Mouse (Mus musculus): Measurements from ENCODE around the gene Rab43. TPM values are rescaled to one million over a fixed set of nuclear protein-coding genes. Genes with fewer than 3 reads are reported as not detected.

Rab43 gene
- polyA plus RNA-seq, 1 experiment, result 19.4 TPM

DNA sequence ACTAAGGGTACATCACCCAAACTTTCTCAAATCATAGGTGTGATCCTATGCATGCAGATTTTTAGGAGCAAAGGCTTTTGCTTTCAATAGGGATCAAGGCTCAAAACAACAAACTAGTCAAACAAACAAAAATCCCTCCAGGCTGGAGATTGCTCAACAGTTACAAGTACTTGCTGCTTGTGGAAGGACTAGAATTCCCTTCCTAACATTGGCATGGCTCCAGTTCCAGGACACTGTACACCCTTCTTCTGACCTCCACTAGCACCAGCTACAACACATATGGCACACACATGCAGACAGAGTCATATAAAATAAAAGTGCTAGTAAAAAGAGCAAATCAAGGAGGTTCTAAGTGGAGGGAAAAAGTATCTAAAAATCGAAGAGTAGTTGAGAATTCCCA, 34.8 kb upstream of the Rab43 start:
- 66% methylated on average over 1 of the region's 1 CpGs for WGBS
- no peak for TF ChIP-seq CTCF (IDR thresholded peaks at IDR 0.05; ENCODE audit: borderline replicate concordance, insufficient read depth, low read depth, low read length)
- no peak for TF ChIP-seq POLR2A (IDR thresholded peaks at IDR 0.05; ENCODE audit: borderline replicate concordance, insufficient read depth, low read length)
- no peaks in the 10 kb centered on the region for H3K27me3 ChIP-seq (ENCODE audit: control insufficient read depth, insufficient read depth, low read length)
- H3K4me1 ChIP-seq (ENCODE audit: control insufficient read depth, insufficient read depth, low read length), result peaks cover 17% of the 10 kb centered on the region; the same call in 1 of the 2 replicates
- H3K27ac ChIP-seq (ENCODE audit: insufficient read depth, low read length), result no peak overlapping the region
- H3K4me3 ChIP-seq (replicated peaks; ENCODE audit: insufficient read depth, low read depth, low read length), result no peak overlapping the region
- DNase-seq, result peak in 1 of 2 experiments; percentile 24

DNA sequence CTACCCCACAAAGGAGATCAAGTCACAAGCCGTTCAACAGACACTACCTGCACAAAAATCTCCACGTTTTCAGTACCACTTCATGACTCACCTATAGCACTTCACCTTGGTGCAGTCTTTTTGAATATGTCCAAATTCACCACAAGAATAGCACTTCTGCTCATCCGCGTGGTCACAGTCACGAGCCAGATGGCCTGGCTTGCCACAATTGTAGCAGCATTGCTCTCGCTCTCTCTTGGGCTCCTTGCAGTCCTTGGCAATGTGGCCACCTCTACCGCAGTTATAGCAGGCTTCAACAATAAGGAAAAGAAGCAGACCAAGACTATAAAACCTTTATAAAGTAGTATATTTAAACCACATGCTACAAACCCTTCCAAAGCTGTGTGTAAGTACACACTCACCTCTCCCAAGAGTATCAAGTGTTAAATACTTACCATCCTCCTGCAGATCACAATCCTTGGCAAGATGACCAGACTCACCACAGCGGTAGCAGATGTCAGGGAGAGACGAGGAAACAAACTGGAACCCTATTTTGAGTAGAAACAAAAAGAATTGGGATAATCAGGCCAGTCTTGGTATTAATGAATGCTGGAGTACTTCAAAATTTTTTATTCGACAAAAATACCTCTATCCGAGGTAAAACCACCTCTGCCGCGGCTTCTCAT, 33.2 kb upstream of the Rab43 start:
- Histone ChIP-seq H3K27me3 (ENCODE audit: control insufficient read depth, insufficient read depth, low read length) (no peaks in the 10 kb centered on the region), H3K27ac (ENCODE audit: insufficient read depth, low read length) (0 out of 2 replicates have a peak overlapping the region, but pooled peaks have one; percentile 15), H3K4me1 (ENCODE audit: control insufficient read depth, insufficient read depth, low read length) (peaks cover 17% of the 10 kb centered on the region; the same call in 1 of the 2 replicates), H3K4me3 (replicated peaks; ENCODE audit: insufficient read depth, low read depth, low read length) (peak overlapping the region; percentile 34)
- peak; percentile 71 to 81 for DNase-seq
- WGBS, result 25% methylated on average over 13 of the region's 13 CpGs
- no peak for TF ChIP-seq CTCF (IDR thresholded peaks at IDR 0.05; ENCODE audit: borderline replicate concordance, insufficient read depth, low read depth, low read length)
- no peak for TF ChIP-seq POLR2A (IDR thresholded peaks at IDR 0.05; ENCODE audit: borderline replicate concordance, insufficient read depth, low read length)

DNA sequence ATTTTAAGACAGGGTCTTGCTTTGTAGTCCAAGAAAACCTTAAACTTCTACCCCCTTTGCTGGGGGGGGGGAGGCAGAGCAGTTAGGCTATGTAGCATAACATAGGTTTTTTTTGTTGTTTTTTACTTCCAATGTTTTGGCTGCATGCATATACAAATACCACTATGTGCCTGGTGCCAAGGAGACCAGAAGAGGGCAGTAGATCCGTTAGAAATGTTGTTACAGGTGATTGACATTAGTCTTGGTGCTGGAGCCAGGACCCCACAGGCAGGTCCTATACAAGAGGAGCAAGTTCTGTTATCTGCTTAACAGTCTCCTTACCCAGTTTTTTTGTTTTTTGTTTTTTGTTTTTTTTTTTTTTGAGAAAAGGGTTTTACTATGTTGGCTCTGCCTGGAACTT, 30.3 kb upstream of the Rab43 start:
- TF ChIP-seq CTCF (IDR thresholded peaks at IDR 0.05; ENCODE audit: borderline replicate concordance, insufficient read depth, low read depth, low read length) (no peak), POLR2A (IDR thresholded peaks at IDR 0.05; ENCODE audit: borderline replicate concordance, insufficient read depth, low read length) (no peak)
- DNase-seq, result no peak
- 3% methylated on average over 1 of the region's 1 CpGs for WGBS

DNA sequence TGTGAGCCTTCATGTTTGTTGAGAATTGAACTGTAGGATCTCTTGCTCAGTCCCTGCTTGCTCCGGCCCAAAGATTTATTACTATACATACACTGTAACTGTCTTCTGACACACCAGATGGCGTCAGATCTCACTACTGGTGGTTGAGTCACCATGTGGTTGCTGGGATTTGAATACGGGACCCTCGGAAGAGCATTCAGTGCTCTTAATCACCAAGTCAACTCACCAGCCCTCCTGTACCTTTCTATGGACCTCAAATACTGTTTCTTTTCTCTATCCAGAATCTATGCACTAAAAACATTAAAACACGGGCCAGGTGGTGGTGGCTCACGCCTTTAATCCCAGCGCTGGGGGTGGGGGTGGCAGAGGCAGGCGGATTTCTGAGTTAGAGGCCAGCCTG, 29.7 kb upstream of the Rab43 start:
- Histone ChIP-seq H3K27me3 (ENCODE audit: control insufficient read depth, insufficient read depth, low read length) (no peaks in the 10 kb centered on the region), H3K4me3 (replicated peaks; ENCODE audit: insufficient read depth, low read depth, low read length) (no peak overlapping the region), H3K4me1 (ENCODE audit: control insufficient read depth, insufficient read depth, low read length) (peaks cover 8% of the 10 kb centered on the region; the same call in 1 of the 2 replicates), H3K27ac (ENCODE audit: insufficient read depth, low read length) (no peak overlapping the region)
- TF ChIP-seq CTCF (IDR thresholded peaks at IDR 0.05; ENCODE audit: borderline replicate concordance, insufficient read depth, low read depth, low read length) (no peak), POLR2A (IDR thresholded peaks at IDR 0.05; ENCODE audit: borderline replicate concordance, insufficient read depth, low read length) (no peak)
- no peak for DNase-seq
- whole genome bisulfite sequencing, result 73% methylated on average over 8 of the region's 8 CpGs

More for the DNA sequence above, 30.3 kb upstream of the Rab43 start:
- Histone ChIP-seq H3K27me3 (ENCODE audit: control insufficient read depth, insufficient read depth, low read length) (no peaks in the 10 kb centered on the region), H3K4me3 (replicated peaks; ENCODE audit: insufficient read depth, low read depth, low read length) (no peak overlapping the region), H3K4me1 (ENCODE audit: control insufficient read depth, insufficient read depth, low read length) (peaks cover 13% of the 10 kb centered on the region; the same call in 1 of the 2 replicates), H3K27ac (ENCODE audit: insufficient read depth, low read length) (no peak overlapping the region)

DNA sequence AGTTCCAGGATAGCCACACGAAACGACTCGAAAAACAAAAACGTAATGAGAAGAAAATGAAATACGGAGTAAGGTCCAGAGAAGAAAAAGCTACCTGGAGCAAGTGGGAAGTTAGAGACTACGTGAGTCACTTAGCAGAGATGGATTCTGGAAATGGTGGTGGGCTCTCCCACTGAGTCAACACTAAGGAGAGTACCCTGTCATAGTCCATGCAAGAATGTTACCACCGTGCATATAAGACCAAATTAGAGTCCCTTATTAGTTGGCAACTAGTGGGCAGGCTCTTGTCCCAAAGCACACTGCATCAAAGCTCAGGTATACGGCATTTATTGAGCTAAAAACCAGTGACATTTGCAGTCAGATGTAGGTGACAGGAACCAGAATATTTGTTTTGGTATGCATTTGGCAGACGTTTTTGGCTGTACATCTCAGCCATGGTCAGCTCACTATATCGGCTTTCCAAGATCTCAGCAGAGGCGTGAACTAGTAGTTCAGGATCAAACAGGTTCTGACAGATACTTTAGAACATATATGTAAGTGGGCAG, 27.9 kb upstream of the Rab43 start:
- no peak for DNase-seq
- TF ChIP-seq POLR2A (IDR thresholded peaks at IDR 0.05; ENCODE audit: borderline replicate concordance, insufficient read depth, low read length) (no peak), CTCF (IDR thresholded peaks at IDR 0.05; ENCODE audit: borderline replicate concordance, insufficient read depth, low read depth, low read length) (no peak)
- Histone ChIP-seq H3K4me3 (replicated peaks; ENCODE audit: insufficient read depth, low read depth, low read length) (no peak overlapping the region), H3K27me3 (ENCODE audit: control insufficient read depth, insufficient read depth, low read length) (no peaks in the 10 kb centered on the region), H3K27ac (ENCODE audit: insufficient read depth, low read length) (no peak overlapping the region), H3K4me1 (ENCODE audit: control insufficient read depth, insufficient read depth, low read length) (peaks cover 4% of the 10 kb centered on the region; the same call in 1 of the 2 replicates)
- 60% methylated on average over 11 of the region's 11 CpGs for WGBS

DNA sequence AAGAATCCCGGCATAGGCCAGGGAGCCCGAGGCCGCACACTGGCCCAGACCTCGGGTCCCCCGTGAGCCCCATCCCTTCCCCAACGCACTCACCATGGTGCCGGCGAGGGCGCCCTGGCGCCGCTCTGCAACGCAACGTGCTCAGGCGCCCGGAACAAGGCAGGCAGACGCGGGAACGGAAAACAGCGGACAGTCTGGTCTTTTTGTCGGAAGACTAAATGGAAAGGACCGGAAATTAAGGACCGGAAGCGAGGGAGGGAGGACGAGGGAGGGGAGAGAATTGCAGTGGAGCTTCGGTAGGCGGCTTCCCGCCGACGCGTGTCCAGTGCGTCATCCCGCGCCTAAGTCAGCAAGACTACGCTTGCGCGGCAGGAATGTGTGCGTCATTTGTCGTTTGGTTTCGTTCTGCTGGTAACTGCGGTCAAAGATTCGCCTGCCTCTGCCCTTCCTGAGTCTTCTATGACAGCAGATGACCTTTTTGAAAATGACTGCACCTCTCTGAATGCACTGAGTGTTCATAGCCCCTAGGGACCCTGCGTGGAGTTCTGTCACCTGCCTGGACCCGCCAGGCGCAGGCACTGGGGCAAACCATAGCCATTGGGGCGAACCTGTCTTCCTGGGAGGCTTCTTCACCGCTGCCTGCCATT, 26.7 kb upstream of the Rab43 start, which contains the start of gene Isy1:
Gene Isy1 (minus strand): TSS at position 248 of the 647 bp plus-strand sequence.
- H3K27me3 ChIP-seq (ENCODE audit: control insufficient read depth, insufficient read depth, low read length), result no peaks in the 10 kb centered on the region
- H3K4me3 ChIP-seq (replicated peaks; ENCODE audit: insufficient read depth, low read depth, low read length), result peak within 1 kb of the TSS; percentile 65
- H3K27ac ChIP-seq (ENCODE audit: insufficient read depth, low read length), result peak within 1 kb of the TSS; percentile 84
- DNase-seq, result peak; percentile 96 to 97
- TF ChIP-seq POLR2A (IDR thresholded peaks at IDR 0.05; ENCODE audit: borderline replicate concordance, insufficient read depth, low read length) (peak; percentile 99), CTCF (IDR thresholded peaks at IDR 0.05; ENCODE audit: borderline replicate concordance, insufficient read depth, low read depth, low read length) (no peak)
- WGBS, result under 1% methylated on average over 46 of the region's 46 CpGs
- H3K4me1 ChIP-seq (ENCODE audit: control insufficient read depth, insufficient read depth, low read length), result no peaks in the 10 kb centered on the region; the same call in 1 of the 2 replicates

DNA sequence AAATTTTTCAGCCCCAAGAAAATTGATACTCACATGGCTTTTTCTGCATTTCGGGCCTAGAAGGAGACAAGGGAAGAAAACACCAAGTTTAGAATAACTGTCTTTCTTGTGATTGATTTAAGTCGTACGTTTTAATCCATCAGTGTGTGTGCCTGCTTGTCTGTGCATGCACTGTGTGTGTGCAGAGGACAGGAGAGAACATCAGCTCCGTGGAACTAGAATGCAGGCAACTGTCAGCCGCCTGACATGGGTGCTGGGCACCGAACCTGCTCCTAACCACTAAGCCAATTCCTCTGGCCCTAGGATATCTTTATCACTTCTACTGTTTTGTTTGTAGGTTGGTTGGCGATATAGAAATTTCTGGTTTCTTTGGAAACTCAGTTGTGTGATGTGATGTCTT, 23.7 kb upstream of the Rab43 start, which contains the start of gene Gm45140:
Gene Gm45140 (minus strand): TSS at position 101 of the 400 bp plus-strand sequence.
- H3K27ac ChIP-seq (ENCODE audit: insufficient read depth, low read length), result no peak within 1 kb of the TSS
- no peak for DNase-seq
- H3K4me1 ChIP-seq (ENCODE audit: control insufficient read depth, insufficient read depth, low read length), result no peaks in the 10 kb centered on the region; the same call in 1 of the 2 replicates
- WGBS, result 96% methylated on average over 7 of the region's 7 CpGs
- TF ChIP-seq CTCF (IDR thresholded peaks at IDR 0.05; ENCODE audit: borderline replicate concordance, insufficient read depth, low read depth, low read length), result no peak
- no peak for TF ChIP-seq POLR2A (IDR thresholded peaks at IDR 0.05; ENCODE audit: borderline replicate concordance, insufficient read depth, low read length)
- H3K27me3 ChIP-seq (ENCODE audit: control insufficient read depth, insufficient read depth, low read length), result no peaks in the 10 kb centered on the region
- no peak within 1 kb of the TSS for H3K4me3 ChIP-seq (replicated peaks; ENCODE audit: insufficient read depth, low read depth, low read length)

Data from cerebellum, adult 2 months (tissue).